25 mouse cellular contexts compared by ENCODE assay signal in the genomic region with DNA sequence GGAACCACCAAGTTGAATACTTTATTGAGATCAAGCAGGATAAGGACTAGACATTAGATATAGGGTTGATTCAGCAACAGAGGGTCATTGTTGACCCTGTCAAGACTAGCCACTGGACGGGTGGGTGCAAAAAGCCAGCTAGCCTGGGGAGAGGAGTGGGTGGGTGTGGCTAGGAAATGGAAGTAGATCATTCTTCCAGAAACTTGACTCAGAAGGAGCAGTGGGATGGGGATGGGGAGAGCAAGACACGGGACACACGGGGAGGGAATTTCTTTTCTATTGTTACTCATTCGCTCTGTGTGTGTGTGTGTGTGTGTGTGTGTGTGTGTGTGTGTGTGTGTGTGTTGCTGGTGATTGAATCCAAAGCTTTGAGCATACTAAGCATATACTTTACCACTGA. TPM values are rescaled to one million over a fixed set of nuclear protein-coding genes. Genes with fewer than 3 reads are reported as not detected.
DNase-seq lines count a peak whose midpoint lies in the region; ATAC-seq and TF ChIP-seq lines count a peak whose summit lies in the region.
"Had no signal": no experiment of that assay in that cellular context is flagged by ENCODE, and none has a peak within 500 bp of the region (broad histone marks: within the 10 kb centered on the region; RNA-seq: fewer than 3 reads in every experiment).

No protein-coding gene starts in this region.

- H3K9me3 ChIP-seq in liver, embryonic 15.5 days (replicated peaks), result no peaks in the 10 kb centered on the region
- no peaks in the 10 kb centered on the region for H3K9me3 ChIP-seq in forebrain, postnatal 0 days (ENCODE audit: low read length)
- H3K9me3 ChIP-seq in hindbrain, embryonic 10.5 days, result no peaks in the 10 kb centered on the region
- H3K9me3 ChIP-seq: forebrain, embryonic 13.5 days; limb, embryonic 12.5 days; lung, embryonic 15.5 days; midbrain, embryonic 10.5 days had no signal

- peaks cover 20% of the 10 kb centered on the region for H3K4me1 ChIP-seq in heart, adult 2 months (ENCODE audit: control insufficient read depth, insufficient read depth, low read length)
- H3K4me1 ChIP-seq in liver, embryonic 15.5 days (replicated peaks), result peaks cover 91% of the 10 kb centered on the region
- H3K4me1 ChIP-seq in forebrain, postnatal 0 days (ENCODE audit: insufficient read depth), result peaks cover 10% of the 10 kb centered on the region; the same call in 1 of the 2 replicates
- H3K4me1 ChIP-seq in hindbrain, embryonic 10.5 days (replicated peaks), result peaks cover 50% of the 10 kb centered on the region

- WGBS in heart, adult 2 months, result 30% methylated on average over 4 of the region's 4 CpGs
- 13% methylated on average over 4 of the region's 4 CpGs for WGBS in liver, embryonic 15.5 days (ENCODE audit: insufficient replicate concordance)
- WGBS in forebrain, postnatal 0 days, result 77% methylated on average over 4 of the region's 4 CpGs
- WGBS in hindbrain, embryonic 10.5 days, result 86% methylated on average over 4 of the region's 4 CpGs

- ATAC-seq in liver, embryonic 15.5 days (ENCODE audit: insufficient read depth), result no peak
- no peak for ATAC-seq in forebrain, postnatal 0 days
- ATAC-seq: CD4-positive, CD25-positive, alpha-beta regulatory T cell, adult 4 months; forebrain, embryonic 13.5 days; inflammation-experienced regulatory T-cells, adult 6 months; midbrain, embryonic 16.5 days had no signal

- peak; percentile 9 to 22 for DNase-seq in heart, adult 2 months
- no peak for DNase-seq in heart, postnatal 4 days
- DNase-seq in thymus, postnatal 4 days, result peak; percentile 7
- no peak for DNase-seq in thymus, adult 18-20 months
- DNase-seq in forebrain, postnatal 0 days, result no peak
- DNase-seq in hindbrain, embryonic 10.5 days (ENCODE audit: low spot score), result no peak
- DNase-seq: adrenal gland, postnatal 10 days; cerebellum, adult 8-10 months; cerebellum, postnatal 36 days; gastrocnemius, postnatal 14 days; kidney, postnatal 36 days; lung, postnatal 4 days; right cerebral cortex, adult 18-20 months; thymus, adult 2 months had no signal

- no peak for TF ChIP-seq CTCF in heart, adult 2 months (IDR thresholded peaks at IDR 0.05)
- TF ChIP-seq CTCF in forebrain, postnatal 0 days (IDR thresholded peaks at IDR 0.05; ENCODE audit: low read depth), result no peak

- H3K4me3 ChIP-seq in heart, adult 2 months, result no peak overlapping the region
- H3K4me3 ChIP-seq in liver, embryonic 15.5 days (replicated peaks), result no peak overlapping the region
- H3K4me3 ChIP-seq in forebrain, postnatal 0 days (ENCODE audit: low read depth, low read length), result no peak overlapping the region
- no peak overlapping the region for H3K4me3 ChIP-seq in hindbrain, embryonic 10.5 days
- H3K4me3 ChIP-seq: forebrain, embryonic 13.5 days; limb, embryonic 12.5 days; lung, embryonic 15.5 days; midbrain, embryonic 10.5 days had no signal

- H3K9ac ChIP-seq in heart, adult 2 months (ENCODE audit: low read depth, low read length), result no peak overlapping the region
- H3K9ac ChIP-seq in liver, embryonic 15.5 days, result no peak overlapping the region
- H3K9ac ChIP-seq in forebrain, postnatal 0 days, result no peak overlapping the region
- H3K9ac ChIP-seq: forebrain, embryonic 13.5 days; hindbrain, embryonic 14.5 days; limb, embryonic 12.5 days; lung, embryonic 15.5 days had no signal

- H3K27me3 ChIP-seq in heart, adult 2 months (ENCODE audit: control insufficient read depth, insufficient read depth, low read length), result no peaks in the 10 kb centered on the region
- peaks cover 28% of the 10 kb centered on the region for H3K27me3 ChIP-seq in liver, embryonic 15.5 days
- H3K27me3 ChIP-seq in forebrain, postnatal 0 days (ENCODE audit: insufficient read depth, low read length), result no peaks in the 10 kb centered on the region
- H3K27me3 ChIP-seq in hindbrain, embryonic 10.5 days (ENCODE audit: insufficient read depth, poor library complexity, severe bottlenecking), result peaks cover 36% of the 10 kb centered on the region

- peaks cover 11% of the 10 kb centered on the region for H3K36me3 ChIP-seq in heart, adult 2 months (ENCODE audit: control insufficient read depth, insufficient read depth, low read length)
- H3K36me3 ChIP-seq in liver, embryonic 15.5 days (replicated peaks), result no peaks in the 10 kb centered on the region
- H3K36me3 ChIP-seq in forebrain, postnatal 0 days (ENCODE audit: insufficient read depth), result peaks cover 3% of the 10 kb centered on the region; the same call in 1 of the 2 replicates
- peaks cover 8% of the 10 kb centered on the region for H3K36me3 ChIP-seq in hindbrain, embryonic 10.5 days
- H3K36me3 ChIP-seq: limb, embryonic 12.5 days; lung, embryonic 15.5 days had no signal

- no peak for TF ChIP-seq EP300 in heart, adult 2 months (IDR thresholded peaks at IDR 0.05; ENCODE audit: insufficient read depth, low read depth, low read length)

- H3K79me2 ChIP-seq in heart, adult 2 months (replicated peaks; ENCODE audit: control insufficient read depth, insufficient read depth, low read length), result peaks cover 11% of the 10 kb centered on the region

- TF ChIP-seq POLR2A in heart, adult 2 months (IDR thresholded peaks at IDR 0.05; ENCODE audit: insufficient read depth, low read depth, low read length), result no peak

- intact Hi-C loops in heart, adult 2 months (cut with DNase I), result no loop called here

- peak overlapping the region; percentile 34 for H3K27ac ChIP-seq in heart, adult 2 months
- H3K27ac ChIP-seq in liver, embryonic 15.5 days (replicated peaks), result peak overlapping the region; percentile 72
- no peak overlapping the region for H3K27ac ChIP-seq in forebrain, postnatal 0 days (ENCODE audit: low read depth, low read length)
- no peak overlapping the region for H3K27ac ChIP-seq in hindbrain, embryonic 10.5 days
- H3K27ac ChIP-seq: forebrain, embryonic 13.5 days; hindbrain, embryonic 14.5 days; limb, embryonic 12.5 days; lung, embryonic 15.5 days; midbrain, embryonic 10.5 days had no signal

- H3K4me2 ChIP-seq in liver, embryonic 15.5 days, result peak overlapping the region; percentile 47; the same call in 1 of the 2 replicates
- H3K4me2 ChIP-seq in forebrain, postnatal 0 days (ENCODE audit: low read depth), result no peak overlapping the region
- H3K4me2 ChIP-seq: forebrain, embryonic 13.5 days; hindbrain, embryonic 14.5 days; limb, embryonic 12.5 days; lung, embryonic 15.5 days had no signal

RNA-seq across cellular contexts. Expression of gene Ripor1, which starts 4.7 kb away (rescaled TPM):
- 10 to 100 TPM; 42.5 to 51.6 TPM for total RNA-seq in heart, adult 2 months (2021)
- 39.2 TPM in 2 replicates for polyA plus RNA-seq in heart, adult 2 months (2012; rRNA removed)
- 10 to 100 TPM; 51.1 to 51.5 TPM for total RNA-seq in heart, postnatal 4 days (2021)
- 7.1 and 7.2 TPM in 2 replicates for polyA plus RNA-seq in liver, embryonic 15.5 days (2015; fragmentation: Nextera tagmentation; extraction: Ambion mirVana)
- total RNA-seq in forebrain, postnatal 0 days (2014; rRNA removed), result 9.2 and 10.6 TPM in 2 replicates
- polyA plus RNA-seq in forebrain, postnatal 0 days (2015; fragmentation: Nextera tagmentation; extraction: Ambion mirVana), result 37.2 and 37.4 TPM in 2 replicates
- polyA plus RNA-seq in hindbrain, embryonic 10.5 days (2016; fragmentation: Nextera tagmentation; extraction: Ambion mirVana), result 17.7 and 23.7 TPM in 2 replicates

RNA-seq across cellular contexts. Expression of gene Ctcf, which starts 26.6 kb away (rescaled TPM):
- 10 to 100 TPM; 41.4 to 41.9 TPM for total RNA-seq in heart, adult 2 months (2021)
- polyA plus RNA-seq in heart, adult 2 months (2012; rRNA removed), result 9.3 and 13.6 TPM in 2 replicates
- 10 to 100 TPM; 59.1 to 63.2 TPM for total RNA-seq in heart, postnatal 4 days (2021)
- 62.0 and 63.5 TPM in 2 replicates for polyA plus RNA-seq in liver, embryonic 15.5 days (2015; fragmentation: Nextera tagmentation; extraction: Ambion mirVana)
- 39.5 and 52.5 TPM in 2 replicates for total RNA-seq in forebrain, postnatal 0 days (2014; rRNA removed)
- polyA plus RNA-seq in forebrain, postnatal 0 days (2015; fragmentation: Nextera tagmentation; extraction: Ambion mirVana), result 67.9 and 86.0 TPM in 2 replicates
- polyA plus RNA-seq in hindbrain, embryonic 10.5 days (2016; fragmentation: Nextera tagmentation; extraction: Ambion mirVana), result 102 and 138 TPM in 2 replicates

RNA-seq across cellular contexts. Expression of gene Agrp, which starts 27.4 kb away (rescaled TPM):
- not detected for total RNA-seq in heart, adult 2 months (2021)
- 0.31 TPM in 1 of 2 replicates, not detected in the other for polyA plus RNA-seq in heart, adult 2 months (2012; rRNA removed)
- not detected for total RNA-seq in heart, postnatal 4 days (2021)
- polyA plus RNA-seq in liver, embryonic 15.5 days (2015; fragmentation: Nextera tagmentation; extraction: Ambion mirVana), result 0.18 TPM in 1 of 2 replicates, not detected in the other
- 1.5 TPM in 1 of 2 replicates, not detected in the other for total RNA-seq in forebrain, postnatal 0 days (2014; rRNA removed)
- polyA plus RNA-seq in forebrain, postnatal 0 days (2015; fragmentation: Nextera tagmentation; extraction: Ambion mirVana), result 0.62 and 0.90 TPM in 2 replicates
- 0.61 and 0.73 TPM in 2 replicates for polyA plus RNA-seq in hindbrain, embryonic 10.5 days (2016; fragmentation: Nextera tagmentation; extraction: Ambion mirVana)
- total RNA-seq: heart, adult 18-20 months; heart, postnatal 25 days had no signal

RNA-seq across cellular contexts. Expression of gene Atp6v0d1, which starts 43.9 kb away (rescaled TPM):
- total RNA-seq in heart, adult 2 months (2021), result 10 to 100 TPM; 46.4 to 48.9 TPM
- 61.7 and 69.0 TPM in 2 replicates for polyA plus RNA-seq in heart, adult 2 months (2012; rRNA removed)
- 10 to 100 TPM; 58.2 to 59.5 TPM for total RNA-seq in heart, postnatal 4 days (2021)
- 52.4 and 59.4 TPM in 2 replicates for polyA plus RNA-seq in liver, embryonic 15.5 days (2015; fragmentation: Nextera tagmentation; extraction: Ambion mirVana)
- total RNA-seq in forebrain, postnatal 0 days (2014; rRNA removed), result 179 TPM in 2 replicates
- polyA plus RNA-seq in forebrain, postnatal 0 days (2015; fragmentation: Nextera tagmentation; extraction: Ambion mirVana), result 251 and 275 TPM in 2 replicates
- polyA plus RNA-seq in hindbrain, embryonic 10.5 days (2016; fragmentation: Nextera tagmentation; extraction: Ambion mirVana), result 90.8 and 119 TPM in 2 replicates

Comparison
In these comparisons a context has a peak if more than half of its experiments do, and no peak if none do; other contexts are left out.
1. DNase-seq: peak in heart, adult 2 months (2 of 2) and thymus, postnatal 4 days (single experiment); none in heart, postnatal 4 days (single experiment), thymus, adult 18-20 months (0 of 2), forebrain, postnatal 0 days (single experiment) and hindbrain, embryonic 10.5 days (single experiment).
2. H3K27ac ChIP-seq: peak in heart, adult 2 months (single experiment) and liver, embryonic 15.5 days (single experiment); none in forebrain, postnatal 0 days (single experiment) and hindbrain, embryonic 10.5 days (single experiment).